Mouse (Mus musculus): ENCODE data around the gene Hoxb7.

Hoxb7 gene

DNA sequence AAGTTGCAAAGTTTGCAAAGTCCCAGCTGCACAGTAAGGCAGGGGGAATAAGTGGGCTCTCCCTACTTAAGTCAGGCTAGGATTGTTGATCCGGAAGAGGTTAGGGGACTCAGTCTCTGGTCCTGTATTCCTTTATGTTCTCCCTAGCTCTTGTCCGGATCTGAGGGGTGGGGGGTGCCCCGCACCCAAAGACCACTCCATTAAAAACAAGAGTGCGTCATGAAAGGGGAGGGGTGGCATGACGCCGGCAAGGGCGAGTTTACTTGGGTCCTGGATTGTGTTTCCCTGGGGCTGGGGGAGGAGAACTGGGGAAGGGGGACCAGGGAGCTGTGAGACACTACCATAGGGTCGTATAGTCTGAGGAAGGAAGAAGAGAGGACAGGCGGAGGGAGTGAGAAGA, 13.4 kb downstream of the Hoxb7 start:
- DNase-seq (ENCODE audit: low read depth, low spot score): no peak

DNA sequence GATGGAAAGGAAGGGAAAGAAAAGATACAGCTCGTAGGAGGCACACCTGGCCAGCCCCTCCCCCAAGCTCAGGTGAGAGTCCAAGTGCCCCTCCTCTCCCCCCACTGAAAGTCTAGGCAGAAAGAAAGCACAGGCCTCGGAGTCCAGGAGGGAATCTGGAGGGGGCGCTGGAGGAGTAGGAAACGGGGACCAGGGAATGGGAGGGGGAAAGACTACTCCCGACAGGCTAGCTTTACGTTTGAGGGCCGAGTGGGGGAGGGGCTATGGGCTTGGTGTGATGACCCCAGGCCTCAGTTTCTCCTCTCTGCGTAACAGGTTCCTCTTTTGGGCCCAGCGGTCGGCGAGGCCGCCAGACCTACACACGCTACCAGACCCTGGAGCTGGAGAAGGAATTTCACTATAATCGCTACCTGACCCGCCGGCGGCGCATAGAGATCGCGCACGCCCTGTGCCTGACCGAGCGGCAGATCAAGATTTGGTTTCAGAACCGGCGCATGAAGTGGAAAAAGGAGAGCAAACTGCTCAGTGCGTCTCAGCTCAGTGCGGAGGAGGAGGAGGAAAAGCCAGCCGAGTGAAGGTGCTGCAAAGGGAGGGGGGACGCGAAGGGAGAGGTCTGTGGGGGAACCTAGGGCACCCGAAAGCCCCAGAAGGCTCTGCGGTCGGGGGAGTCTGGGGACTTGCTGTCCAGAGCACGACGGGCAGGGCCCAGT, 14.1 kb downstream of the Hoxb7 start:
- no peak for DNase-seq (ENCODE audit: low read depth, low spot score)

- DNase-seq (ENCODE audit: low read depth, low spot score): no peak
Measured at GRCm38 (mm10) chr11:96301064-96301431, 14.6 kb downstream of the Hoxb7 start.

GRCm38 (mm10) chr11:96301837-96302236, 15.4 kb downstream of the Hoxb7 start:
- DNase-seq (ENCODE audit: low read depth, low spot score): no peak

GRCm38 (mm10) chr11:96302381-96303150, 16.1 kb downstream of the Hoxb7 start:
- DNase-seq (ENCODE audit: low read depth, low spot score): no peak

GRCm38 (mm10) chr11:96303151-96304099, 17.0 kb downstream of the Hoxb7 start, which contains the start of gene Hoxb5:
Gene Hoxb5, plus strand, starts transcription at chr11:96303336.
- no peak for DNase-seq (ENCODE audit: low read depth, low spot score)

- no peak for DNase-seq (ENCODE audit: low read depth, low spot score)
Measured at GRCm38 (mm10) chr11:96304381-96305195, 18.2 kb downstream of the Hoxb7 start.

DNA sequence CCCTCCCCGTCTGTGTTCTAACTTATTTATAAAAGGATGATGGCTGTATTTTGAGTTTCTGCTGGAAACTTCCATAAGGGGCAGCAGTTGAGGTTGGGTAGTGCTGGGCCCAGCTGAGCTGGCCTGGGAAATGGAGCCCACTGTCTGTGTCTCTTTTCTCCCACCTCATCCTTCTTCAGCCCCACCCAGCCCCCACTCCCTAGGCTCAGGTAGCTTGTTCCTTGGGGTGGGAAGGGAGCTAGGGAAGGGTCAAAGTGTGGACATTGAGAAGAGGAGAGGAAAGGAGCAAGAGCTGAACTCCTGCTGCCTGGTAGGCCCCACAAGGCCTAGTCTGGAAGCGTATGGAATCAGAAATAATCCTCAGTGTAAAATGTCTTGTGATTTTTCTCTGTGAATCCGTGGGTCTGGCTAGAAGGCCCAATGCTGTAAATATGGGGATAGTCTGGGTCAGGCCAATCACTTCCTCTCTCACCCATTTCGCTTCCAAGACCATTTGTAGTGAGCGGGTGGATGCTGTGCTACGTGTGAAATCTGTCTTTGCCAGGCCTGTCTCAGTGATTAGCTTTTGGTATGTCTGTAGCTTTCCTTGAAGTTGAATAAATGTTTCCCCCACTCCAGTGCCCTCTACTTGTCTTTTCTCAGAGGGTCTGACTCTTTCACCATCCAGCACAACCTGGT, 19.2 kb downstream of the Hoxb7 start:
- DNase-seq (ENCODE audit: low read depth, low spot score): no peak

GRCm38 (mm10) chr11:96306183-96306907, 19.9 kb downstream of the Hoxb7 start:
- no peak for DNase-seq (ENCODE audit: low read depth, low spot score)

DNA sequence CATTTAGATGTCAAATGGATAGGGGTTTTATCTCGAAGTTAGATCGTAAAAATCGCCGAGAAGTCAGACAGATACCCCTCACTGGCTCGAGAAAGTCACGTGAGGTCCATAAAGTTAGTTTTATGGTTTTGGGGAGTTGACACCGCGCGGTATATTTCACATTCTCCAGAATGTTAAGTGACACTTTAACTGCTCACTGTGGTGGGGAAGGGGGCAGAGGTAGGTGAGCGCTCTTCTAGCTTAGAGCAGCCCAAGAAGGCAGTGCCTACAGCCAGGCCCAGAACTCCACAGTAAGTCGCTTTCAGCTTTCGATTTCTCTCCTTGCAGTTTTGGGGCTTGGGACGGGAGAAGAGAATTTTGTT, 20.5 kb downstream of the Hoxb7 start:
- no peak for DNase-seq (ENCODE audit: low read depth, low spot score)

- DNase-seq (ENCODE audit: low read depth, low spot score): no peak
Measured at GRCm38 (mm10) chr11:96308763-96309162, 22.3 kb downstream of the Hoxb7 start.

DNA sequence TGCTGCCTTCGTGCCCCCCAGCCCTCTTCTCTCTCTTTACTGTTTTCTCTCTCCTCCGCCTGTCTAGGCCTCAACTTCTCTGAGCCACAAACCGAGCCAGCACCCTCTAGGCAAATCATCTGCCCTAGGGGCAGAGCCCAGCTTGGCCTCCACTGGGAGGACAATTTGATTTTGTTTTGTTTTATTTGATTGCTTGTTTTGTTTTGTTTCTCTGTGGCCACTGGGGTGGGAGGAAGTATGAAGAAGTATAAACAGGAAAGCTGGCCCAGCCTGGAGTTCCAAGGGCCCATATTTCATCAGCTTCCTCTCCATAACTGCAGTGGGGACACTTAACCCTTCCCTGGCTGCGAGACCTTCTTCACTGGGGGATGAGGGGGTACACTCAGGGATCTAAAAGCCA, 22.9 kb downstream of the Hoxb7 start:
- DNase-seq (ENCODE audit: low read depth, low spot score): no peak

DNA sequence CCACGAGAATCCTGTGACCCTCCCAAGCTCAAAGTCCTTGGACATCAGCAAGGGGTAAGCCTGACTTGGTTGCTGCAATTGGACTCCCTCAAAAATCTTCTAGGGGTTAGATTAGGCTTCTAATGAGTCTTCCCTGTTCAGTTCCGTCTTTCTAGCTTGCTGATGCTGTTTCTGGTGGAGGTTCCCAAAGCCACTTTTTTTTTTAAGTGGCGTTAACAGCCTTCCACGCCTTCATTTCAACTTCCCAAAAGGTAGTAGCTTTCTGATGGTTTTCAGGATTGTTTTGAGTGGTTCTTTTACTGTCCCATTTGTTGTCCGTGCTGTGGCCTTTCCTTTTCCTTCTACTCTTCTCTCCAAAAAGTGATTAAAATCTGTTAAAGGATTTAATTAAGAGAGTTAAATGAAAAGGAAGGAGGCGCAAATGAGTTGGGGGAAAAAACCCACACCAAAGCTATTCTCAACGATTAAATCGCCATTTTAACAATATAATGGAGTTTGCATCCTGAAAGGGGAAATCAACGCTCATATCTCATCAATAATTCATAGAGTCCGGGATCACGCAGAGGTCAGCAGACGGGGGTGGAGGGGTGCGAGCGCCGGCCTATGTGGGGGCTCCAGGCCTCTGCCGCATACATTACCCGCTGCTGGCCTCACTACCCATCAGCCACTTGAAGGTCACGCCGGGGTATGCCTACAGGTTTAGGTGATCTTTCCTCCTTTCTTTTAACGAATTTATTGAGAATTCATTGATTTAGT, 23.9 kb downstream of the Hoxb7 start:
- DNase-seq (ENCODE audit: low read depth, low spot score): no peak

DNA sequence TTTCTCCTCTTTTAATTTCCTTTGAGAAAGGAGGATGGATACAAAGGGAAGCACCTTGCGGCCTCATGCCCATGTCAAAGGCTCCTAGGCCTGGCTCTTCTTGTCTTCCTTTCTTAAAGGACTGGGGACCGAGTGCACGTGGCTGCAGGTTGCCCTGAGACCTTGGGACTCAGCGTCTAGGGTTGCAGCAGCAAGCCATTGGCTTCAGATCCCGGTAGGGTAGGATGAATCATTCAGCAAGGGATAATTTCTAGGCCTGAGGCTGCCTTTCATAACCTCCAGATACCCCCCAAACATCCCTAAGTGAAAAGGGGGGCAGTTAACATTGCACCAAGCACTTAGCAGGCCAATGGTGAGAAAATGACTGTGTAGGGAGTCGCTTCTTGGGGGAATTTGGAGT, 24.7 kb downstream of the Hoxb7 start:
- DNase-seq (ENCODE audit: low read depth, low spot score): no peak

- DNase-seq (ENCODE audit: low read depth, low spot score): no peak
Measured at GRCm38 (mm10) chr11:96311520-96312417, 25.3 kb downstream of the Hoxb7 start.

DNA sequence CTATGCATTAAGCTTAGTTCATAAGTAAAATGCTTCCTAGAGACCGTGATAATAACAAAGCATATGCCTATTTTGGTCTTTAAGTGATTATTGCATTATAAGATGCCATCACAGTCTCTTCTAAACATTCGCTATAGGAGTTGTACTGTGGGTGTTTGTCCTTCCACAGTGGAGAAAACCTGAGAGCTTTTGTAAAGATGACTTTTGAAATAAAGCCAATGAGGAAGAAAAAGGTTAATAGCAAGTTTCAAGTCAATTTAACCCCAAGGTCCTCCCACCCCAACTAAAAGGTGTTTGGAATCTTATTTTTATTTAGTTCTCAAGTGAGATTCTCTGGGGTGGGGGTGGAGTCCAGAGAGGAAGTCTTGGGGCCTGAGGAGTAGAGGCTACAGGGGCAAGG, 26.7 kb downstream of the Hoxb7 start:
- no peak for DNase-seq (ENCODE audit: low read depth, low spot score)

DNA sequence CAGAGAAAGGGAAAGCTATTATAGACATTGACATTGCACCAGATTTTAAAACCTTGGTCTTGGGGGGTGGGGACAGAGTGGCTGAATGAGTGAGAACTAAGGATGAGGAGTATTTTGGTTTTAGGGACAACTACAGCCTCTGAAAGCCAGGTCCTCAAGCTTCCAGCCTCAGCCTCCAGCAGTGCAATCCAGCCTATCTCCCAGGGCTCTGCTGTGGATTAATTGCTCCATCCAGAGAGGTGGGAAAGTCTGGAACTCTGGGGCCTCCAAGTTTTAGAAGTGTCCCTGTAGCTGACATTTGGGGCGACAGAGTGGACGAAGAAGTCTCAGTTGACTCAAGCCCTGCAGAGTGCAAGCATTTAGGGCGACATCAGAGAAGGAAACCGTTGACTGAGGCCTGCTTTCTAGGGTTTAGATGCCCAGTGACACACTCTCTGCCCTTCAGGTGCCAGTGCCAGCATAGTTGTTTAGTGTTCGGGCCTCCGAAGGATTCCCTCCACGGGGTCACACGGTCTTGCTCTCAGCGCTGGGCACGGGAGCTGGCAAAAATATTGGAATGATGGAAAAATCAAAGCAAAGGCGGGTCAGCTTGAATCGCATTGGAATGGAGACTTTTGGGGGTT, 27.5 kb downstream of the Hoxb7 start:
- DNase-seq (ENCODE audit: low read depth, low spot score): no peak
